Mouse (Mus musculus) hindbrain, embryonic 14.5 days (tissue): Measurements from ENCODE around the gene Ptch1. TPM values are rescaled to one million over a fixed set of nuclear protein-coding genes. Genes with fewer than 3 reads are reported as not detected.

Experiments used
- ATAC-seq: fragments of 200-750 bp; cut with Nextera tagmentation; 2 replicates; pipeline ENCODE4 v1.8.0; 2017; ENCODE audit warnings: moderate number of reproducible peaks, mild to moderate bottlenecking, moderate TSS enrichment, moderate library complexity; ENCODE audit not compliant: low FRiP score
- DNase-seq: peaks from one replicate; pipeline ENCODE4 v3.0.0-alpha.2; 2015; ENCODE audit warnings: low spot score
- H3K27ac ChIP-seq: fragments of 300-500 bp; sonication (generic); 2 replicates; pipeline ENCODE4 v1.5.1; 2014; ENCODE audit warnings: mild to moderate bottlenecking, moderate library complexity
- H3K27me3 ChIP-seq: fragments of 300-500 bp; sonication (generic); 2 replicates; pipeline ENCODE4 v1.6.1; 2014; ENCODE audit warnings: mild to moderate bottlenecking, low read length, mixed read lengths; ENCODE audit not compliant: control insufficient read depth, insufficient read depth
- H3K36me3 ChIP-seq: fragments of 300-500 bp; sonication (generic); replicated peaks from 2 replicates; pipeline ENCODE4 v1.6.1; 2014; ENCODE audit not compliant: control insufficient read depth, insufficient read depth
- H3K4me1 ChIP-seq: fragments of 300-500 bp; sonication (generic); replicated peaks from 2 replicates; pipeline ENCODE4 v1.6.1; 2014; ENCODE audit warnings: antibody characterized with exemption, low read length, mixed read lengths; ENCODE audit not compliant: control insufficient read depth, insufficient read depth
- H3K4me2 ChIP-seq: fragments of 300-500 bp; sonication (generic); replicated peaks from 2 replicates; pipeline ENCODE4 v1.6.1; 2014; ENCODE audit warnings: mild to moderate bottlenecking, moderate library complexity
- H3K4me3 ChIP-seq: fragments of 300-500 bp; sonication (generic); replicated peaks from 2 replicates; pipeline ENCODE4 v1.5.1; 2014; ENCODE audit warnings: mild to moderate bottlenecking, low read length
- H3K9ac ChIP-seq: fragments of 300-500 bp; sonication (generic); 2 replicates; pipeline ENCODE4 v1.6.1; 2014
- H3K9me3 ChIP-seq: fragments of 300-500 bp; sonication (generic); 2 replicates; pipeline ENCODE4 v1.6.1; 2016; ENCODE audit warnings: low read length; ENCODE audit not compliant: control insufficient read depth
- WGBS: fragments of 180-500 bp; shearing (Covaris S2); extraction: QIAGEN DNeasy Blood & Tissue Kit; methylation state at CpG from one replicate; pipeline ENCODE4 v1.1.7; 2014; 5-methylcytosine and 5-hydroxymethylcytosine counted together
- polyA plus RNA-seq: library from polyadenylated mRNA; unstranded; fragments of >200 nt; fragmentation: Nextera tagmentation; extraction: Ambion mirVana; gene quantifications from 2 replicates; pipeline ENCODE4 v1.2.1, GENCODE M21; 2014

Gene Ptch1
- polyA plus RNA-seq, 1 experiment from 2014 or later: 22.7 TPM

GRCm38 (mm10) chr13:63572453-63573255, 744 bp downstream of the Ptch1 start:
- H3K27me3 ChIP-seq: peaks cover 62% of the 10 kb centered on the region
- DNase-seq (peak; percentile 57), ATAC-seq (peak; percentile 49)
- H3K9ac ChIP-seq: peak overlapping the region; percentile 92
- H3K27ac ChIP-seq: peak overlapping the region; percentile 88
- H3K36me3 ChIP-seq: no peaks in the 10 kb centered on the region
- H3K4me3 ChIP-seq: peak overlapping the region; percentile 75
- no peaks in the 10 kb centered on the region for H3K9me3 ChIP-seq
- H3K4me1 ChIP-seq: peaks cover 39% of the 10 kb centered on the region; the same call in 1 of the 2 replicates
- H3K4me2 ChIP-seq: peak overlapping the region; percentile 73
- under 1% methylated on average over 67 of the region's 67 CpGs for WGBS

GRCm38 (mm10) chr13:63572111-63572452, 1.3 kb downstream of the Ptch1 start:
- Histone ChIP-seq H3K9me3 (no peaks in the 10 kb centered on the region), H3K4me1 (peaks cover 42% of the 10 kb centered on the region; the same call in 1 of the 2 replicates), H3K36me3 (no peaks in the 10 kb centered on the region), H3K27me3 (peaks cover 61% of the 10 kb centered on the region), H3K4me2 (peak overlapping the region; percentile 73), H3K4me3 (peak overlapping the region; percentile 75), H3K27ac (peak overlapping the region; percentile 88), H3K9ac (peak overlapping the region; percentile 92)
- no peak for DNase-seq
- WGBS: 1% methylated on average over 12 of the region's 12 CpGs
- no peak for ATAC-seq

GRCm38 (mm10) chr13:63570456-63570855, 2.9 kb downstream of the Ptch1 start:
- Histone ChIP-seq H3K9ac (peak overlapping the region; percentile 92; the same call in 1 of the 2 replicates), H3K36me3 (no peaks in the 10 kb centered on the region), H3K4me2 (peak overlapping the region; percentile 73), H3K27ac (peak overlapping the region; percentile 88; the same call in 1 of the 2 replicates), H3K9me3 (no peaks in the 10 kb centered on the region), H3K4me1 (peaks cover 49% of the 10 kb centered on the region; the same call in 1 of the 2 replicates), H3K27me3 (peaks cover 46% of the 10 kb centered on the region), H3K4me3 (peak overlapping the region; percentile 75)
- DNase-seq (no peak), ATAC-seq (no peak)

- Histone ChIP-seq H3K36me3 (no peaks in the 10 kb centered on the region), H3K27me3 (peaks cover 39% of the 10 kb centered on the region), H3K4me2 (peak overlapping the region; percentile 85), H3K4me1 (peaks cover 49% of the 10 kb centered on the region; the same call in 1 of the 2 replicates), H3K9me3 (no peaks in the 10 kb centered on the region), H3K9ac (no peak overlapping the region), H3K27ac (no peak overlapping the region), H3K4me3 (0 out of 2 replicates have a peak overlapping the region, but pooled peaks have one; percentile 96)
- DNase-seq (no peak), ATAC-seq (no peak)
- WGBS: 5% methylated on average over 5 of the region's 5 CpGs
These were observed 4.0 kb downstream of the Ptch1 start for GRCm38 (mm10) chr13:63569396-63569756.

- DNase-seq: no peak
- Histone ChIP-seq H3K27ac (peak overlapping the region; percentile 89; the same call in 1 of the 2 replicates), H3K9ac (no peak overlapping the region)
These were observed 4.5 kb downstream of the Ptch1 start for GRCm38 (mm10) chr13:63568741-63569395.

GRCm38 (mm10) chr13:63568306-63568705, 5.1 kb downstream of the Ptch1 start:
- Histone ChIP-seq H3K9me3 (no peaks in the 10 kb centered on the region), H3K36me3 (no peaks in the 10 kb centered on the region), H3K27me3 (peaks cover 29% of the 10 kb centered on the region), H3K9ac (peak overlapping the region; percentile 66), H3K4me1 (peaks cover 40% of the 10 kb centered on the region; the same call in 1 of the 2 replicates), H3K4me2 (peak overlapping the region; percentile 85), H3K4me3 (peak overlapping the region; percentile 96), H3K27ac (peak overlapping the region; percentile 89)
- ATAC-seq (no peak), DNase-seq (no peak)
- WGBS: 1% methylated on average over 14 of the region's 14 CpGs

More at GRCm38 (mm10) chr13:63568741-63569395, 4.5 kb downstream of the Ptch1 start:
- no peaks in the 10 kb centered on the region for H3K36me3 ChIP-seq
- no peaks in the 10 kb centered on the region for H3K9me3 ChIP-seq
- 1% methylated on average over 19 of the region's 19 CpGs for WGBS
- H3K4me1 ChIP-seq: peaks cover 45% of the 10 kb centered on the region; the same call in 1 of the 2 replicates
- peak overlapping the region; percentile 85 for H3K4me2 ChIP-seq
- H3K27me3 ChIP-seq: peaks cover 34% of the 10 kb centered on the region
- no peak for ATAC-seq
- peak overlapping the region; percentile 96 for H3K4me3 ChIP-seq

- Histone ChIP-seq H3K4me1 (peaks cover 40% of the 10 kb centered on the region; the same call in 1 of the 2 replicates), H3K9me3 (no peaks in the 10 kb centered on the region), H3K9ac (peak overlapping the region; percentile 66), H3K27me3 (peaks cover 29% of the 10 kb centered on the region), H3K27ac (peak overlapping the region; percentile 89), H3K4me3 (peak overlapping the region; percentile 96), H3K36me3 (no peaks in the 10 kb centered on the region), H3K4me2 (peak overlapping the region; percentile 85)
- under 1% methylated on average over 61 of the region's 62 CpGs for WGBS
- DNase-seq (peak; percentile 94), ATAC-seq (peak; percentile 85)
These were observed 5.6 kb downstream of the Ptch1 start for GRCm38 (mm10) chr13:63567677-63568293.

- H3K27me3 ChIP-seq: peaks cover 29% of the 10 kb centered on the region
- peak overlapping the region; percentile 85 for H3K4me2 ChIP-seq
- peak overlapping the region; percentile 98 for H3K27ac ChIP-seq
- peak overlapping the region; percentile 95 for H3K9ac ChIP-seq
- H3K4me3 ChIP-seq: peak overlapping the region; percentile 96
- no peaks in the 10 kb centered on the region for H3K9me3 ChIP-seq
- H3K4me1 ChIP-seq: peaks cover 42% of the 10 kb centered on the region
- peak; percentile 92 for DNase-seq
- H3K36me3 ChIP-seq: no peaks in the 10 kb centered on the region
- under 1% methylated on average over 46 of the region's 46 CpGs for WGBS
- peak; percentile 69 for ATAC-seq
These were observed 7.1 kb downstream of the Ptch1 start for GRCm38 (mm10) chr13:63566018-63567015.
